Mouse (Mus musculus): ENCODE results near the gene Nat8f7. TPM values are rescaled to one million over a fixed set of nuclear protein-coding genes. Genes with fewer than 3 reads are reported as not detected.
"Not testable (repeated sequence)": the region's sequence is repeated elsewhere in the genome, so short reads cannot be mapped to it uniquely, and the experiment has no call there.

The Nat8f7 gene
- not detected in 2 replicates for polyA plus RNA-seq (2015; fragmentation: Nextera tagmentation; extraction: Ambion mirVana)

GRCm38 (mm10) chr6:85713105-85713504, at the start of gene Nat8f7:
Gene Nat8f7, minus strand, starts transcription at chr6:85713205.
- 80% methylated on average over 10 of the region's 10 CpGs for WGBS

DNA sequence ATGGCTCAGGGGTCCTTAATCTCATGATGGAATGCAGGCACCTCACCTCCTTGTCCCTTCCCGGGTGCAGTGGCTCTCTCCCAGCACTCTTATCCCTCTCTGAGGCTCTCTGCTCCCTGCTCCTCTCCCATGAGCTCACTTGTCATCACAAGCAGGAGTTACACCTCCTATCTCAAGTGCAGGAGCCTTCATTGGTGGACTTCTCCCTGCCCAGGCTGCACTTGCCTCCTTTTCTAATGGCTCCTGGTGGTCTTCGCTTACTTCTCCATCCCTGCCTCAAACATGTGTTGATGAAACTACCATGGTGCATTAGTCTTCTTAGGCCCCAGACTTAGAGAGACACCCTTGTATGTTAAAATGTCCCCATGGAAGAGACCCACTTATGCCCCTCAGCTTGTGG, 49.7 kb upstream of the Nat8f7 start:
- H3K4me3 ChIP-seq (replicated peaks); H3K27me3 ChIP-seq (replicated peaks); H3K4me1 ChIP-seq (replicated peaks); H3K27ac ChIP-seq; H3K4me2 ChIP-seq (replicated peaks); H3K9ac ChIP-seq; ATAC-seq; H3K9me3 ChIP-seq; H3K36me3 ChIP-seq: not testable (repeated sequence)
- WGBS: 62% methylated on average over 2 of the region's 2 CpGs

More at GRCm38 (mm10) chr6:85713105-85713504, at the start of gene Nat8f7:
- H3K27ac ChIP-seq; H3K9me3 ChIP-seq; H3K36me3 ChIP-seq; ATAC-seq; H3K9ac ChIP-seq; H3K27me3 ChIP-seq (replicated peaks); H3K4me3 ChIP-seq (replicated peaks); H3K4me1 ChIP-seq (replicated peaks); H3K4me2 ChIP-seq (replicated peaks): not testable (repeated sequence)

DNA sequence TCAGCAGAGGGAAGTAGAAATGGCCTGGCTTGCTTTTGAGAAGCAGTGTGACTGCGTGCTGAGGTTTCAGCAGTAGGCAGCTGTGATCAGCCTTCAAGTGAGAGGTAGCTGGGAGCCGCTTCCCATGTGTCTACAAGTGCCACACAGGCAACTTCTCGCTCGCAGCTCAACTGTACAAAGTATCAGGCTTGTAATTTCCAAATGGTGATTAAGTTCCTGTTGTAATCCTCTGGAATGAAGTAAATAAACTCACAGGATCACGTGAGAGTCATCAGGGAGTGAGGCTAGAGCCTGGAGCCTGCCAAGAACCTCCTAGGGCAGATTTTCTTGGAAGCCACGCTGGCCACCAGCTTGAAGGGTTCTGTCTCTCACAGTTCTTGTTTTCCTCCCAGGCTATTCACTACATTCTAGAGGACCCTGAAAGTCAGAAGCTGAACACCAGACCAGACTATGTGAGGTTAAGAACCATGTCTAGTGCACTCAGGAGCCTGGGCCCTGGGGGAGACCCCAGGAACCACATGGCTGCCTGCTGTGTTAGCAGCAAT, 42.8 kb upstream of the Nat8f7 start:
- not testable (repeated sequence) for ATAC-seq; H3K9me3 ChIP-seq; H3K27ac ChIP-seq; H3K27me3 ChIP-seq (replicated peaks); H3K9ac ChIP-seq; H3K4me1 ChIP-seq (replicated peaks); H3K36me3 ChIP-seq; H3K4me3 ChIP-seq (replicated peaks); H3K4me2 ChIP-seq (replicated peaks)
- 37% methylated on average over 3 of the region's 6 CpGs for WGBS

- H3K4me3 ChIP-seq (replicated peaks); H3K27me3 ChIP-seq (replicated peaks); H3K4me2 ChIP-seq (replicated peaks); ATAC-seq; H3K36me3 ChIP-seq; H3K9me3 ChIP-seq; H3K9ac ChIP-seq; H3K4me1 ChIP-seq (replicated peaks); H3K27ac ChIP-seq: not testable (repeated sequence)
- 57% methylated on average over 1 of the region's 1 CpGs for WGBS
Observed at GRCm38 (mm10) chr6:85709607-85710006, 3.4 kb downstream of the Nat8f7 start.

- H3K9me3 ChIP-seq: not testable (repeated sequence)
Observed at GRCm38 (mm10) chr6:85709206-85709605, 3.8 kb downstream of the Nat8f7 start.

DNA sequence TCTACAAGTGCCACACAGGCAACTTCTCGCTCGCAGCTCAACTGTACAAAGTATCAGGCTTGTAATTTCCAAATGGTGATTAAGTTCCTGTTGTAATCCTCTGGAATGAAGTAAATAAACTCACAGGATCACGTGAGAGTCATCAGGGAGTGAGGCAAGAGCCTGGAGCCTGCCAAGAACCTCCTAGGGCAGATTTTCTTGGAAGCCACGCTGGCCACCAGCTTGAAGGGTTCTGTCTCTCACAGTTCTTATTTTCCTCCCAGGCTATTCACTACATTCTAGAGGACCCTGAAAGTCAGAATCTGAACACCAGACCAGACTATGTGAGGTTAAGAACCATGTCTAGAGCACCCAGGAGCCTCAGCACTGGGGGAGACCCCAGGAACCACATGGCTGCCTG, 11.1 kb downstream of the Nat8f7 start:
- H3K9ac ChIP-seq; H3K36me3 ChIP-seq; H3K27me3 ChIP-seq (replicated peaks); H3K27ac ChIP-seq; H3K4me3 ChIP-seq (replicated peaks); ATAC-seq; H3K4me1 ChIP-seq (replicated peaks); H3K4me2 ChIP-seq (replicated peaks); H3K9me3 ChIP-seq: not testable (repeated sequence)
- 59% methylated on average over 2 of the region's 4 CpGs for WGBS

More at GRCm38 (mm10) chr6:85709206-85709605, 3.8 kb downstream of the Nat8f7 start:
- H3K27me3 ChIP-seq (replicated peaks); H3K4me1 ChIP-seq (replicated peaks); H3K27ac ChIP-seq; H3K4me2 ChIP-seq (replicated peaks); H3K9ac ChIP-seq; H3K36me3 ChIP-seq; ATAC-seq; H3K4me3 ChIP-seq (replicated peaks): not testable (repeated sequence)
- WGBS: 89% methylated on average over 5 of the region's 5 CpGs

Other genes with a start within 250 kb of the Nat8f7 start
- 0.08 and 0.21 TPM in 2 replicates for gene Fbxo41, start 210.2 kb downstream of the Nat8f7 start, polyA plus RNA-seq (2015; fragmentation: Nextera tagmentation; extraction: Ambion mirVana)
- gene Egr4, start 199.6 kb downstream of the Nat8f7 start, polyA plus RNA-seq (2015; fragmentation: Nextera tagmentation; extraction: Ambion mirVana): not detected in 2 replicates
- gene Alms1, start 125.7 kb downstream of the Nat8f7 start, polyA plus RNA-seq (2015; fragmentation: Nextera tagmentation; extraction: Ambion mirVana): 3.1 and 3.6 TPM in 2 replicates
- 0.10 TPM in 1 of 2 replicates, not detected in the other for gene Nat8f3, start 52.5 kb upstream of the Nat8f7 start, polyA plus RNA-seq (2015; fragmentation: Nextera tagmentation; extraction: Ambion mirVana)
- gene Nat8f6, start 107.7 kb upstream of the Nat8f7 start, polyA plus RNA-seq (2015; fragmentation: Nextera tagmentation; extraction: Ambion mirVana): not detected in 2 replicates
- gene Nat8f5, start 107.8 kb upstream of the Nat8f7 start, polyA plus RNA-seq (2015; fragmentation: Nextera tagmentation; extraction: Ambion mirVana): 0.16 and 0.29 TPM in 2 replicates
- gene Nat8, start 118.9 kb upstream of the Nat8f7 start, polyA plus RNA-seq (2015; fragmentation: Nextera tagmentation; extraction: Ambion mirVana): 3.3 and 4.8 TPM in 2 replicates
- 0.08 TPM in 1 of 2 replicates, not detected in the other for gene Nat8f2, start 156.0 kb upstream of the Nat8f7 start, polyA plus RNA-seq (2015; fragmentation: Nextera tagmentation; extraction: Ambion mirVana)
- gene Nat8f4, start 191.7 kb upstream of the Nat8f7 start, polyA plus RNA-seq (2015; fragmentation: Nextera tagmentation; extraction: Ambion mirVana): 4.5 and 5.0 TPM in 2 replicates
- 39.3 and 41.8 TPM in 2 replicates for gene Tprkb, start 198.7 kb upstream of the Nat8f7 start, polyA plus RNA-seq (2015; fragmentation: Nextera tagmentation; extraction: Ambion mirVana)
- 8.6 and 9.0 TPM in 2 replicates for gene Nat8f1, start 202.5 kb upstream of the Nat8f7 start, polyA plus RNA-seq (2015; fragmentation: Nextera tagmentation; extraction: Ambion mirVana)
- gene Dusp11, start 248.5 kb upstream of the Nat8f7 start, polyA plus RNA-seq (2015; fragmentation: Nextera tagmentation; extraction: Ambion mirVana): 43.4 and 43.5 TPM in 2 replicates